Mouse (Mus musculus) embryonic facial prominence, embryonic 11.5 days (tissue): ENCODE results near the gene Kif21b. TPM values are rescaled to one million over a fixed set of nuclear protein-coding genes. Genes with fewer than 3 reads are reported as not detected.

ENCODE experiments used
- ATAC-seq: fragments of 200-750 bp; cut with Nextera tagmentation; replicated peaks from 2 replicates; pipeline ENCODE4 v1.8.0; 2017; ENCODE audit warnings: low read depth; ENCODE audit not compliant: insufficient number of reproducible peaks, low FRiP score, low TSS enrichment
- DNase-seq: peaks from one replicate; pipeline ENCODE4 v3.0.0-alpha.2; 2015; ENCODE audit warnings: low spot score
- H3K27ac ChIP-seq: fragments of 300-500 bp; sonication (generic); replicated peaks from 2 replicates; pipeline ENCODE4 v1.5.1; 2014; ENCODE audit warnings: mild to moderate bottlenecking, low read depth, low read length, control low read depth
- H3K27me3 ChIP-seq: fragments of 300-500 bp; sonication (generic); 2 replicates; pipeline ENCODE4 v1.6.1; 2014; ENCODE audit warnings: mild to moderate bottlenecking, low read length, moderate library complexity, mixed read lengths; ENCODE audit not compliant: control insufficient read depth, insufficient read depth
- H3K36me3 ChIP-seq: fragments of 300-500 bp; sonication (generic); replicated peaks from 2 replicates; pipeline ENCODE4 v1.6.1; 2014; ENCODE audit warnings: low read depth, mild to moderate bottlenecking, low read length, moderate library complexity, mixed read lengths; ENCODE audit not compliant: control insufficient read depth, insufficient read depth
- H3K4me1 ChIP-seq: fragments of 300-500 bp; sonication (generic); 2 replicates; pipeline ENCODE4 v1.6.1; 2014; ENCODE audit warnings: low read length, mixed read lengths; ENCODE audit not compliant: control insufficient read depth, insufficient read depth
- H3K4me2 ChIP-seq: fragments of 300-500 bp; sonication (generic); 2 replicates; pipeline ENCODE4 v1.6.1; 2014; ENCODE audit warnings: low read depth, mild to moderate bottlenecking, control low read depth, low read length, moderate library complexity
- H3K4me3 ChIP-seq: fragments of 300-500 bp; sonication (generic); 2 replicates; pipeline ENCODE4 v1.5.1; 2014; ENCODE audit warnings: low read depth, low read length, control low read depth
- H3K9ac ChIP-seq: fragments of 300-500 bp; sonication (generic); replicated peaks from 2 replicates; pipeline ENCODE4 v1.6.1; 2014; ENCODE audit warnings: mild to moderate bottlenecking, control low read depth, low read length
- H3K9me3 ChIP-seq: fragments of 300-500 bp; sonication (generic); replicated peaks from 2 replicates; pipeline ENCODE4 v1.6.1; 2016; ENCODE audit warnings: mild to moderate bottlenecking, low read length, inconsistent platforms, mixed read lengths; ENCODE audit not compliant: control insufficient read depth
- WGBS: fragments of 180-500 bp; shearing (Covaris S2); extraction: QIAGEN DNeasy Blood & Tissue Kit; methylation state at CpG from one replicate; pipeline ENCODE4 v1.1.7; 2014; 5-methylcytosine and 5-hydroxymethylcytosine counted together
- polyA plus RNA-seq: library from polyadenylated mRNA; unstranded; fragments of >200 nt; fragmentation: Nextera tagmentation; extraction: Ambion mirVana; gene quantifications from 2 replicates; pipeline ENCODE4 v1.2.1, GENCODE M21; 2014

Kif21b gene
- polyA plus RNA-seq, 1 experiment from 2014 or later = 6.9 TPM

DNA sequence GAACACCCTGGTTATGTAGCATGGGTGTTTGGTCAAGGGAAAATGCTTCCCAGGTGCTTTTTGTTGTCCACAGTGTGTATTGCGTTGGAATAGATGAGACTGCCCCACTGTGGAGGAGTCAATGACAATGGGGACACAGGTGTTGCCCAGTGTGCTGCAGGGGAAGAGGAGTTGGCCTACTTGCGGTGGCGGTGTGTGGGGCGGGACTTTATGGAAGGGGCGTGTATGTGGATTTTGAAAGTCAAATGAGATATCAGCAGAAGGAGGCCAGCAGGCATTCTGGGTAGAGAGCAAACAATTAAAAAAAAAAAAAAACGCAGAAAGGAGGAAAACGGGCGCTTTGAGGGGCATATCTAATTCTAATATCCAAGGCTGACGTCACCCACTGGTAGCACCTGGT is 18.5 kb downstream of the Kif21b start:
- Histone ChIP-seq H3K36me3 (peaks cover 14% of the 10 kb centered on the region), H3K4me2 (no peak overlapping the region), H3K27ac (no peak overlapping the region), H3K9ac (no peak overlapping the region), H3K4me3 (no peak overlapping the region), H3K4me1 (no peaks in the 10 kb centered on the region), H3K27me3 (no peaks in the 10 kb centered on the region), H3K9me3 (no peaks in the 10 kb centered on the region)
- no peak for DNase-seq
- 82% methylated on average over 9 of the region's 9 CpGs for WGBS
- ATAC-seq = no peak

DNA sequence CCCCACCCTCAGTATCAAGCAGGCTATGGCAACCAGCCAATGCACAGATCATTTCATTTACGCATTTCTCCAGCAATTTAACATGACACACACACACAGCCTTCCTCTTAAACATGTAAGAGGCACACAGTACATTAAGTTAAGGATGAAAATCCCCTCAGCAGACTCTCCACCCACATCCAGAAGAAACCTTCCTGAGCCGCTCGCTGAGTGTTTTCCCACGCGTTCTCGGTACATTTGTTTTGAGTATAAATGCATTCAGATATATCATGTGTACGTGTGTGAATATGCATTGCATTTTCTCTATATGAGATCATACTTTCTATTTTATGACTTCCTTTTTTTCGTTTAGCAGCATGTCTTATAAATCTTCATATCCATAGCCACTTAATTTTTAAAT is 20.2 kb downstream of the Kif21b start:
- H3K9me3 ChIP-seq = no peaks in the 10 kb centered on the region
- no peak overlapping the region for H3K9ac ChIP-seq
- no peak overlapping the region for H3K27ac ChIP-seq
- H3K27me3 ChIP-seq = no peaks in the 10 kb centered on the region
- ATAC-seq = no peak
- DNase-seq = no peak
- no peak overlapping the region for H3K4me2 ChIP-seq
- peaks cover 16% of the 10 kb centered on the region for H3K36me3 ChIP-seq
- no peak overlapping the region for H3K4me3 ChIP-seq
- WGBS = 93% methylated on average over 8 of the region's 8 CpGs
- no peaks in the 10 kb centered on the region for H3K4me1 ChIP-seq

DNA sequence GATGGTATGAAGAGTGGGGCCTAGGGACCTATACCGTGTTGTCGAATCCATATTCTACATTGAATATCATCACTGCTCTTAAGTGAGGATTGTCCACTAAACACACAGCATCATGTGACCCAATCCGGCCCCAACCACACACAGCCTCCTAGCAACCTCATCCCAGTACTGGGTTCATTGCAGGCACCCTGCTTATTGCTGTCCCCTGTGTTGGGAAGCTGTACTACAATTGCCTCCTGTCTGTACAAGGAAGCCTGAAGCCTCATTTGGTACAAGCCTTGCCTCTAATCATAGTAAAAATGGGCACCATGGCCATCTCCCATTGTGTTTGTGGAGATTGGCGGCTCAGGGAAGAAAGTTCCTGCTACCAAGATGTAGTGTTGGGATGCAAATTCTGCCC is 25.1 kb downstream of the Kif21b start:
- H3K4me3 ChIP-seq = no peak overlapping the region
- no peak for DNase-seq
- H3K27me3 ChIP-seq = no peaks in the 10 kb centered on the region
- H3K4me2 ChIP-seq = no peak overlapping the region
- 96% methylated on average over 4 of the region's 4 CpGs for WGBS
- H3K9ac ChIP-seq = no peak overlapping the region
- no peak overlapping the region for H3K27ac ChIP-seq
- no peaks in the 10 kb centered on the region for H3K4me1 ChIP-seq
- 0 out of 2 replicates have a peak, but pooled peaks cover 2% of the 10 kb centered on the region for H3K36me3 ChIP-seq
- no peak for ATAC-seq
- H3K9me3 ChIP-seq = no peaks in the 10 kb centered on the region

DNA sequence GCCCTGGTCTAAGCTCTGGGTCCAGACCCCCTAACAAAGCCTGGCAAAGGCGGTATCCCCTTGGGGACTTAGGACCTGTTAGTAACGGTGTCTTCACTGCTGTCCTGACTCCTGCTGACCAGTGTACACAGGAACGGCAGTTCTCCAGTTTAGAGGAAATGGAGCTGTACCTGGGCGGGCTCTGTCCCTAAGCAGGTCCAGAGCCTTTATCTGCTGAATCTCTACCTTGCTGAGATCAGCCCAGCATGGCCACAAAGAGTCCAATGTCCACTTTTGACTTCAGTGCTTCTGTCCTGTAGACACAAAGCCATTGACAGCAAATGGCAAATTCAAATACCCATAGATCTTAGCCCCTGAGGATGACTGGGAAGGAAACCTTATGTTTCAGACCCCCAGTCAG is 25.8 kb downstream of the Kif21b start:
- ATAC-seq = no peak
- Histone ChIP-seq H3K9me3 (no peaks in the 10 kb centered on the region), H3K4me1 (no peaks in the 10 kb centered on the region), H3K9ac (no peak overlapping the region), H3K4me2 (no peak overlapping the region), H3K36me3 (0 out of 2 replicates have a peak, but pooled peaks cover 2% of the 10 kb centered on the region), H3K27ac (no peak overlapping the region), H3K4me3 (no peak overlapping the region), H3K27me3 (no peaks in the 10 kb centered on the region)
- 93% methylated on average over 4 of the region's 4 CpGs for WGBS
- DNase-seq = no peak

DNA sequence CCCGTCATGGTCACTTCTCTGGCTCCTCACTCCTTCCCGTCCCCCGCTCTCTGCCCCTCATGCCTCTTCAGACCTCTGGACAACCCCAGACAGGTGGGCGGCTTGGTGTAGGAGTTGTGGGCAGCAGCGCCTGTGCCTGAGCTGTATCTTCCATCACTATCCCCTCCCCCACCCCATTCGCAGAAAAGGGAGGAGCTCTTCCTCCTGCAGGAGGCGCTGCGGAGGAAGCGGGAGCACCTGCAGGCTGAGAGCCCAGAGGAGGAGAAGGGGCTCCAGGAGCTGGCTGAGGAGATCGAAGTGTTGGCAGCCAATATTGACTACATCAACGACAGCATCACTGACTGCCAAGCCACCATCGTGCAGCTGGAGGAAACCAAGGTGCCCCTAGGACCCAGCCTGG is 28.6 kb downstream of the Kif21b start:
- Histone ChIP-seq H3K9me3 (no peaks in the 10 kb centered on the region), H3K9ac (no peak overlapping the region), H3K27me3 (no peaks in the 10 kb centered on the region), H3K4me2 (no peak overlapping the region), H3K36me3 (peaks cover 2% of the 10 kb centered on the region; the same call in 1 of the 2 replicates), H3K4me1 (no peaks in the 10 kb centered on the region), H3K27ac (no peak overlapping the region), H3K4me3 (no peak overlapping the region)
- ATAC-seq (no peak), DNase-seq (no peak)
- 49% methylated on average over 10 of the region's 12 CpGs for WGBS

DNA sequence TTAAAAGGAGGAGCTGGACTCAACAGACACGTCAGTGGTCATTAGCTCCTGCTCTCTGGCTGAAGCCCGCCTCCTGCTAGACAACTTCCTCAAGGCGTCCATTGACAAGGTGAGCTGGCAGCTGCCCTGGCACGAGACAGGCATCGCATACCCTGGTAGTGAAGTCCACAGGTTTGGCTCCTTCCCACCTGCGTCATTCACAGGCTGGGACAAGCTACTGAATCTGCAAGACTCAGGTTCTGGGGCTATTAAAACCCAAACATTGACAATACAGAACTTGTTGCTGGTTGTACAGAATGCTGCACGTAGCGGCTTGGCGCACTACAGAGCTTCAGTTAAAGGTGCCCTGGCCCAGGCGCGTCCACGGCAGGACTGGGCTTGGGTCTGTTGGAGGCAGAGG is 29.1 kb downstream of the Kif21b start:
- DNase-seq (no peak), ATAC-seq (no peak)
- Histone ChIP-seq H3K4me3 (no peak overlapping the region), H3K27ac (no peak overlapping the region), H3K4me2 (no peak overlapping the region), H3K9me3 (no peaks in the 10 kb centered on the region), H3K36me3 (peaks cover 2% of the 10 kb centered on the region; the same call in 1 of the 2 replicates), H3K27me3 (no peaks in the 10 kb centered on the region), H3K4me1 (no peaks in the 10 kb centered on the region), H3K9ac (no peak overlapping the region)
- WGBS = 90% methylated on average over 12 of the region's 12 CpGs

DNA sequence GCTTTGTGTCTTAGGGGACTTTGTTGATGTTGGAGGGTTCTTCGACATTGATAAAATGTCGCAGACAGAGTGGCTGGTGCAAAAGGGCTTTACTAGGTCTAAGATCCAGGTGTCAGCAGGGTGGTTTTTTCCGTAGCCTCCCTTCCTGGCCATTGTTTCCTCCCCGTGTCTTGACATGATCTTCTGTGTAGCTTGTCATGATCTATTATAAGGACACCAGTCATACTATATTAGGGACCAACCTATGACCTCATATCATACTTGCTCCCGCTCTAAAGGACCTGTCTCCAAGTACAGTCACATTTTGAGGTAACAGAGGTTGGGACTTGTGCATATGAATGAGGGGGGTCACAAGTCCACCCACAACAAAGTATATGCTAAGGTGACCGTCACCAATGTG is 29.7 kb downstream of the Kif21b start:
- ATAC-seq (no peak), DNase-seq (no peak)
- H3K9ac ChIP-seq = no peak overlapping the region
- H3K9me3 ChIP-seq = no peaks in the 10 kb centered on the region
- 92% methylated on average over 6 of the region's 6 CpGs for WGBS
- H3K4me2 ChIP-seq = no peak overlapping the region
- no peaks in the 10 kb centered on the region for H3K27me3 ChIP-seq
- no peak overlapping the region for H3K27ac ChIP-seq
- no peak overlapping the region for H3K4me3 ChIP-seq
- peaks cover under 1% of the 10 kb centered on the region; the same call in 1 of the 2 replicates for H3K36me3 ChIP-seq
- H3K4me1 ChIP-seq = no peaks in the 10 kb centered on the region

DNA sequence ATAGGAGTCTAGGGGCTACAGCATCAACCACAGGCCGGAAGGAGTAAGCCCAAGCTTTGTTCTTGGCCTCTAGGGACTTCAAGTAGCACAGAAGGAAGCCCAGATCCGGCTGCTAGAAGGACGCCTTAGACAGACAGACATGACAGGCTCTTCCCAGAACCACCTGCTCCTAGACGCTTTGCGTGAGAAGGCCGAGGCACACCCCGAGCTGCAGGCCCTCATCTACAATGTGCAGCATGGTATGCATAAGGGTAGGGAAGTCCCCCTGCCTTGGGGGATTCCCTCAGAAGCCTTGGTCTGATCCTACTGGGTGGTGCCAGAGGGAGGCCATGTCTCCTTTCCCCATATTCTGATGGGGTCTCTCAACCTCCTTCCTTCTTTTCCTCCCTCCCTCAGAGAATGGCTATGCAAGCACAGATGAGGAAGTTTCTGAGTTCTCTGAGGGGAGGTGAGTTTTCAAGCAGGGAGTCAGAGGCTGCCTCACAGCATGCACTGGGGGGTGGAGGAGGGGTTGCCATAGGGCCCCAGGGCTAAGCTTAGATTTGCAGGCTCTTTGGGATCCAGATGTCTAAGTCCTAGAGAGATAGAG is 30.2 kb downstream of the Kif21b start:
- no peak overlapping the region for H3K27ac ChIP-seq
- no peak overlapping the region for H3K9ac ChIP-seq
- no peaks in the 10 kb centered on the region for H3K9me3 ChIP-seq
- no peak overlapping the region for H3K4me3 ChIP-seq
- 91% methylated on average over 7 of the region's 7 CpGs for WGBS
- no peak overlapping the region for H3K4me2 ChIP-seq
- no peak for DNase-seq
- ATAC-seq = no peak
- H3K4me1 ChIP-seq = no peaks in the 10 kb centered on the region
- H3K27me3 ChIP-seq = no peaks in the 10 kb centered on the region
- no peaks in the 10 kb centered on the region; the same call in 1 of the 2 replicates for H3K36me3 ChIP-seq
